Mouse (Mus musculus) forebrain, postnatal 0 days (tissue): ENCODE measurements around the gene Pcbd2. TPM values are rescaled to one million over a fixed set of nuclear protein-coding genes. Genes with fewer than 3 reads are reported as not detected.

Experiments used
- ATAC-seq: fragments of 200-750 bp; cut with Nextera tagmentation; 2 replicates; pipeline ENCODE4 v1.8.0; 2017; ENCODE audit warnings: mild to moderate bottlenecking, moderate library complexity
- DNase-seq: peaks from one replicate; pipeline ENCODE4 v3.0.0-alpha.2; 2015
- H3K27ac ChIP-seq: fragments of 300-500 bp; sonication (generic); 2 replicates; pipeline ENCODE4 v1.5.1; 2014; ENCODE audit warnings: low read depth, mild to moderate bottlenecking, antibody characterized with exemption, low read length, moderate library complexity, mixed read lengths
- H3K27me3 ChIP-seq: fragments of 300-500 bp; sonication (generic); 2 replicates; pipeline ENCODE4 v1.6.1; 2014; ENCODE audit warnings: mild to moderate bottlenecking, low read length, mixed read lengths; ENCODE audit not compliant: insufficient read depth
- H3K36me3 ChIP-seq: fragments of 300-500 bp; sonication (generic); 2 replicates; pipeline ENCODE4 v1.6.1; 2014; ENCODE audit warnings: mild to moderate bottlenecking, moderate library complexity; ENCODE audit not compliant: insufficient read depth
- H3K4me1 ChIP-seq: fragments of 300-500 bp; sonication (generic); 2 replicates; pipeline ENCODE4 v1.6.1; 2014; ENCODE audit warnings: antibody characterized with exemption; ENCODE audit not compliant: insufficient read depth
- H3K4me2 ChIP-seq: fragments of 300-500 bp; sonication (generic); 2 replicates; pipeline ENCODE4 v1.6.1; 2014; ENCODE audit warnings: low read depth, mild to moderate bottlenecking, moderate library complexity
- H3K4me3 ChIP-seq: fragments of 300-500 bp; sonication (generic); 2 replicates; pipeline ENCODE4 v1.5.1; 2014; ENCODE audit warnings: low read depth, low read length, mixed read lengths
- H3K9ac ChIP-seq: fragments of 300-500 bp; sonication (generic); 2 replicates; pipeline ENCODE4 v1.6.1; 2014; ENCODE audit warnings: mild to moderate bottlenecking
- H3K9me3 ChIP-seq: fragments of 300-500 bp; sonication (generic); 2 replicates; pipeline ENCODE4 v1.6.1; 2016; ENCODE audit warnings: low read length
- CTCF ChIP-seq: sonication (generic); IDR thresholded peaks from 2 replicates; pipeline ENCODE4 v1.5.1; 2016; ENCODE audit warnings: antibody characterized with exemption, control low read depth, low read depth
- WGBS: fragments of 180-500 bp; shearing (Covaris S2); extraction: QIAGEN DNeasy Blood & Tissue Kit; methylation state at CpG from one replicate; pipeline ENCODE4 v1.1.7; 2014; 5-methylcytosine and 5-hydroxymethylcytosine counted together
- polyA plus RNA-seq: library from polyadenylated mRNA; unstranded; fragments of >200 nt; fragmentation: Nextera tagmentation; extraction: Ambion mirVana; gene quantifications from 2 replicates; pipeline ENCODE4 v1.2.1, GENCODE M21; 2015
- total RNA-seq: library from RNA; depleted of rRNA; stranded (reverse); fragments of >200 nt; gene quantifications from 2 replicates; pipeline ENCODE4 v1.2.3, GENCODE M21; 2014; rRNA removed

The Pcbd2 gene
- total and polyA plus RNA-seq, 2 experiments from 2014 or later, result 11.1 to 29.2 TPM

DNA sequence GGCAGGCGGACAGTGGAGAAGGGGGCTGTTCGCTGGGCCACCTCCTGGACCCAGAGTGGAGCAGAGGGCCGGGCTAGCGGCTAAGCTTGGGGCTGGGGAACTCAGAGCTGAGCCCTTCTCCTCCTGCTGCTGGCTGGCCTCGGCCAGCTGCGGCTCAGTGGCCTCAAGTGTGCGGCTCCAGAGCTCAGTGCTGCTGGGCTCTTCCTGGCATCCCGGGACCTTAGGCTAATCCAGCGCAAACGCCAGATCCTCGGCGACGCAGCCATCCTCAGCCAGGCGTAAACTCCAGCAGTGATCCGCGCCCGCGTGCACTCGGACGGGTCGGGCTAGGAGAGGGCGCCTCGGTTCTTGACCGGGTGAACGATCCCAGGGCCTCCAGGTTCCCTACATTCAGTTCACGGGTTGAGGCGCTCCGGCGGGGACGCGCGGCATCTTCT lies 98.1 kb downstream of the Pcbd2 start:
- Histone ChIP-seq H3K27me3 (peaks cover 68% of the 10 kb centered on the region), H3K4me3 (no peak overlapping the region), H3K36me3 (no peaks in the 10 kb centered on the region), H3K9ac (no peak overlapping the region), H3K27ac (no peak overlapping the region), H3K4me1 (no peaks in the 10 kb centered on the region), H3K9me3 (no peaks in the 10 kb centered on the region), H3K4me2 (no peak overlapping the region)
- WGBS, result 5% methylated on average over 32 of the region's 32 CpGs
- no peak for TF ChIP-seq CTCF
- ATAC-seq (no peak), DNase-seq (no peak)

- Histone ChIP-seq H3K9me3 (no peaks in the 10 kb centered on the region), H3K27me3 (peaks cover 71% of the 10 kb centered on the region), H3K9ac (no peak overlapping the region), H3K36me3 (no peaks in the 10 kb centered on the region), H3K4me2 (no peak overlapping the region), H3K27ac (no peak overlapping the region), H3K4me3 (no peak overlapping the region), H3K4me1 (no peaks in the 10 kb centered on the region)
- ATAC-seq (no peak), DNase-seq (peak; percentile 56)
- WGBS, result 1% methylated on average over 56 of the region's 56 CpGs
- TF ChIP-seq CTCF, result no peak
Observed at GRCm38 (mm10) chr13:55826008-55826671, 99.0 kb downstream of the Pcbd2 start.

Other genes starting within 250 kb of the Pcbd2 start
- gene Dbn1, start 239.3 kb upstream of the Pcbd2 start, total RNA-seq, result 545 and 619 TPM in 2 replicates
- 603 and 619 TPM in 2 replicates for gene Dbn1, start 239.3 kb upstream of the Pcbd2 start, polyA plus RNA-seq
- 26.6 and 36.7 TPM in 2 replicates for gene Pdlim7, start 213.7 kb upstream of the Pcbd2 start, total RNA-seq
- gene Pdlim7, start 213.7 kb upstream of the Pcbd2 start, polyA plus RNA-seq, result 114 and 115 TPM in 2 replicates
- gene Dok3, start 198.1 kb upstream of the Pcbd2 start, total RNA-seq, result 2.5 and 4.8 TPM in 2 replicates
- gene Dok3, start 198.1 kb upstream of the Pcbd2 start, polyA plus RNA-seq, result 0.82 TPM in 2 replicates
- 65.2 and 69.6 TPM in 2 replicates for gene Ddx41, start 190.7 kb upstream of the Pcbd2 start, total RNA-seq
- 46.1 and 51.7 TPM in 2 replicates for gene Ddx41, start 190.7 kb upstream of the Pcbd2 start, polyA plus RNA-seq
- 88.4 and 93.1 TPM in 2 replicates for gene Fam193b, start 156.2 kb upstream of the Pcbd2 start, total RNA-seq
- 41.2 and 41.6 TPM in 2 replicates for gene Fam193b, start 156.2 kb upstream of the Pcbd2 start, polyA plus RNA-seq
- 52.9 and 56.3 TPM in 2 replicates for gene Tmed9, start 153.6 kb upstream of the Pcbd2 start, total RNA-seq
- gene Tmed9, start 153.6 kb upstream of the Pcbd2 start, polyA plus RNA-seq, result 102 TPM in 2 replicates
- 57.6 and 63.1 TPM in 2 replicates for gene B4galt7, start 127.5 kb upstream of the Pcbd2 start, total RNA-seq
- 36.1 and 43.0 TPM in 2 replicates for gene B4galt7, start 127.5 kb upstream of the Pcbd2 start, polyA plus RNA-seq
- 87.8 and 115 TPM in 2 replicates for gene Caml, start 104.4 kb upstream of the Pcbd2 start, total RNA-seq
- 116 and 121 TPM in 2 replicates for gene Caml, start 104.4 kb upstream of the Pcbd2 start, polyA plus RNA-seq
- gene Ddx46, start 92.3 kb upstream of the Pcbd2 start, total RNA-seq, result 28.0 and 34.7 TPM in 2 replicates
- 17.7 and 20.1 TPM in 2 replicates for gene Ddx46, start 92.3 kb upstream of the Pcbd2 start, polyA plus RNA-seq
- 135 and 167 TPM in 2 replicates for gene B230219D22Rik, start 34.2 kb upstream of the Pcbd2 start, total RNA-seq
- gene B230219D22Rik, start 34.2 kb upstream of the Pcbd2 start, polyA plus RNA-seq, result 40.7 and 59.5 TPM in 2 replicates
- 116 and 121 TPM in 2 replicates for gene Txndc15, start 12.7 kb upstream of the Pcbd2 start, total RNA-seq
- 134 and 135 TPM in 2 replicates for gene Txndc15, start 12.7 kb upstream of the Pcbd2 start, polyA plus RNA-seq
- gene Catsper3, start 57.2 kb downstream of the Pcbd2 start, total RNA-seq, result not detected in 2 replicates
- gene Catsper3, start 57.2 kb downstream of the Pcbd2 start, polyA plus RNA-seq, result 0.14 and 0.19 TPM in 2 replicates
- gene Pitx1, start 108.8 kb downstream of the Pcbd2 start, total RNA-seq, result not detected in 2 replicates
- not detected in 2 replicates for gene Pitx1, start 108.8 kb downstream of the Pcbd2 start, polyA plus RNA-seq